Mouse (Mus musculus) limb, embryonic 12.5 days (tissue): ENCODE results near the gene Gm9376. TPM values are rescaled to one million over a fixed set of nuclear protein-coding genes. Genes with fewer than 3 reads are reported as not detected.

Experiments
- ATAC-seq: fragments of 200-750 bp; cut with Nextera tagmentation; 2 replicates; pipeline ENCODE4 v1.8.0; 2017; ENCODE audit warnings: low read depth, moderate TSS enrichment; ENCODE audit not compliant: insufficient number of reproducible peaks, insufficient read depth, low FRiP score, low TSS enrichment
- H3K27ac ChIP-seq: fragments of 300-500 bp; sonication (generic); 2 replicates; pipeline ENCODE4 v1.5.1; 2016; ENCODE audit warnings: mild to moderate bottlenecking, moderate library complexity
- H3K27me3 ChIP-seq: fragments of 300-500 bp; sonication (generic); 2 replicates; pipeline ENCODE4 v1.6.1; 2016; ENCODE audit warnings: mild to moderate bottlenecking, moderate library complexity
- H3K36me3 ChIP-seq: fragments of 300-500 bp; sonication (generic); 2 replicates; pipeline ENCODE4 v1.6.1; 2016; ENCODE audit warnings: mild to moderate bottlenecking, moderate library complexity
- H3K4me1 ChIP-seq: fragments of 300-500 bp; sonication (generic); replicated peaks from 2 replicates; pipeline ENCODE4 v1.6.1; 2016
- H3K4me2 ChIP-seq: fragments of 300-500 bp; sonication (generic); 2 replicates; pipeline ENCODE4 v1.6.1; 2016; ENCODE audit warnings: mild to moderate bottlenecking, moderate library complexity
- H3K4me3 ChIP-seq: fragments of 300-500 bp; sonication (generic); replicated peaks from 2 replicates; pipeline ENCODE4 v1.5.1; 2016; ENCODE audit warnings: mild to moderate bottlenecking
- H3K9ac ChIP-seq: fragments of 300-500 bp; sonication (generic); replicated peaks from 2 replicates; pipeline ENCODE4 v1.6.1; 2016; ENCODE audit warnings: mild to moderate bottlenecking, moderate library complexity
- H3K9me3 ChIP-seq: fragments of 300-500 bp; sonication (generic); 2 replicates; pipeline ENCODE4 v1.6.1; 2016; ENCODE audit warnings: mild to moderate bottlenecking, moderate library complexity
- WGBS: fragments of 180-500 bp; shearing (Covaris S2); methylation state at CpG from one replicate; pipeline ENCODE4 v1.1.7; 2016; 5-methylcytosine and 5-hydroxymethylcytosine counted together
- polyA plus RNA-seq: library from polyadenylated mRNA; unstranded; fragments of >200 nt; fragmentation: Nextera tagmentation; extraction: Ambion mirVana; gene quantifications from 2 replicates; pipeline ENCODE4 v1.2.1, GENCODE M21; 2016

Gene Gm9376
- polyA plus RNA-seq, 1 experiment from 2014 or later, result not detected

- Histone ChIP-seq H3K36me3 (no peaks in the 10 kb centered on the region), H3K4me3 (no peak overlapping the region), H3K9me3 (peaks cover 11% of the 10 kb centered on the region), H3K4me2 (no peak overlapping the region), H3K27ac (no peak overlapping the region), H3K27me3 (0 out of 2 replicates have a peak, but pooled peaks cover 17% of the 10 kb centered on the region), H3K9ac (no peak overlapping the region), H3K4me1 (peaks cover 17% of the 10 kb centered on the region; the same call in 1 of the 2 replicates)
- no peak for ATAC-seq
- 31% methylated on average over 14 of the region's 14 CpGs for WGBS
These were observed 16.2 kb downstream of the Gm9376 start for GRCm38 (mm10) chr14:118282917-118283316.

GRCm38 (mm10) chr14:118286096-118286495 is 19.3 kb downstream of the Gm9376 start:
- no peak for ATAC-seq
- no peaks in the 10 kb centered on the region for H3K9me3 ChIP-seq
- peaks cover 25% of the 10 kb centered on the region for H3K4me1 ChIP-seq
- H3K4me3 ChIP-seq, result no peak overlapping the region
- no peak overlapping the region for H3K4me2 ChIP-seq
- no peak overlapping the region for H3K9ac ChIP-seq
- WGBS, result 80% methylated on average over 2 of the region's 2 CpGs
- H3K27me3 ChIP-seq, result peaks cover 25% of the 10 kb centered on the region; the same call in 1 of the 2 replicates
- no peaks in the 10 kb centered on the region for H3K36me3 ChIP-seq
- no peak overlapping the region for H3K27ac ChIP-seq

- H3K9ac ChIP-seq, result no peak overlapping the region
- no peaks in the 10 kb centered on the region for H3K9me3 ChIP-seq
- no peaks in the 10 kb centered on the region for H3K36me3 ChIP-seq
- no peak overlapping the region for H3K4me3 ChIP-seq
- no peak overlapping the region for H3K27ac ChIP-seq
- WGBS, result 86% methylated on average over 8 of the region's 8 CpGs
- no peak overlapping the region for H3K4me2 ChIP-seq
- ATAC-seq, result no peak
- peaks cover 18% of the 10 kb centered on the region for H3K4me1 ChIP-seq
- H3K27me3 ChIP-seq, result peaks cover 20% of the 10 kb centered on the region; the same call in 1 of the 2 replicates
These were observed 22.4 kb downstream of the Gm9376 start for GRCm38 (mm10) chr14:118289133-118289532.

- H3K36me3 ChIP-seq, result no peaks in the 10 kb centered on the region
- no peak for ATAC-seq
- H3K4me1 ChIP-seq, result peaks cover 18% of the 10 kb centered on the region
- no peak overlapping the region for H3K4me3 ChIP-seq
- no peak overlapping the region for H3K9ac ChIP-seq
- WGBS, result 92% methylated on average over 6 of the region's 6 CpGs
- peaks cover 17% of the 10 kb centered on the region; the same call in 1 of the 2 replicates for H3K27me3 ChIP-seq
- no peaks in the 10 kb centered on the region for H3K9me3 ChIP-seq
- no peak overlapping the region for H3K27ac ChIP-seq
- no peak overlapping the region for H3K4me2 ChIP-seq
These were observed 23.2 kb downstream of the Gm9376 start for GRCm38 (mm10) chr14:118290009-118290408.

- H3K9me3 ChIP-seq, result no peaks in the 10 kb centered on the region
- no peak overlapping the region for H3K27ac ChIP-seq
- H3K4me1 ChIP-seq, result peaks cover 8% of the 10 kb centered on the region
- H3K4me2 ChIP-seq, result no peak overlapping the region
- no peaks in the 10 kb centered on the region for H3K36me3 ChIP-seq
- H3K4me3 ChIP-seq, result no peak overlapping the region
- ATAC-seq, result no peak
- H3K27me3 ChIP-seq, result peaks cover 15% of the 10 kb centered on the region; the same call in 1 of the 2 replicates
- no peak overlapping the region for H3K9ac ChIP-seq
- WGBS, result 86% methylated on average over 14 of the region's 14 CpGs
These were observed 35.8 kb downstream of the Gm9376 start for GRCm38 (mm10) chr14:118302606-118303005.

GRCm38 (mm10) chr14:118304560-118304959 is 37.8 kb downstream of the Gm9376 start:
- H3K9ac ChIP-seq, result no peak overlapping the region
- no peaks in the 10 kb centered on the region for H3K36me3 ChIP-seq
- WGBS, result 85% methylated on average over 9 of the region's 9 CpGs
- H3K4me2 ChIP-seq, result no peak overlapping the region
- H3K4me1 ChIP-seq, result peaks cover 8% of the 10 kb centered on the region
- peaks cover 7% of the 10 kb centered on the region for H3K27me3 ChIP-seq
- no peak overlapping the region for H3K27ac ChIP-seq
- no peak for ATAC-seq
- H3K4me3 ChIP-seq, result no peak overlapping the region
- H3K9me3 ChIP-seq, result no peaks in the 10 kb centered on the region

- H3K4me2 ChIP-seq, result no peak overlapping the region
- WGBS, result 64% methylated on average over 9 of the region's 9 CpGs
- peaks cover 8% of the 10 kb centered on the region for H3K4me1 ChIP-seq
- no peaks in the 10 kb centered on the region for H3K9me3 ChIP-seq
- H3K9ac ChIP-seq, result no peak overlapping the region
- no peak overlapping the region for H3K4me3 ChIP-seq
- no peak overlapping the region for H3K27ac ChIP-seq
- H3K36me3 ChIP-seq, result no peaks in the 10 kb centered on the region
- no peaks in the 10 kb centered on the region; the same call in 1 of the 2 replicates for H3K27me3 ChIP-seq
- no peak for ATAC-seq
These were observed 39.2 kb downstream of the Gm9376 start for GRCm38 (mm10) chr14:118305951-118306350.

- Histone ChIP-seq H3K27ac (no peak overlapping the region), H3K4me1 (peaks cover 8% of the 10 kb centered on the region), H3K9ac (no peak overlapping the region), H3K27me3 (no peaks in the 10 kb centered on the region; the same call in 1 of the 2 replicates), H3K4me2 (no peak overlapping the region), H3K36me3 (no peaks in the 10 kb centered on the region), H3K9me3 (no peaks in the 10 kb centered on the region), H3K4me3 (no peak overlapping the region)
- 76% methylated on average over 8 of the region's 8 CpGs for WGBS
- no peak for ATAC-seq
These were observed 40.3 kb downstream of the Gm9376 start for GRCm38 (mm10) chr14:118307060-118307459.

GRCm38 (mm10) chr14:118311703-118312102 is 44.9 kb downstream of the Gm9376 start:
- no peak overlapping the region for H3K9ac ChIP-seq
- no peaks in the 10 kb centered on the region for H3K36me3 ChIP-seq
- no peaks in the 10 kb centered on the region for H3K4me1 ChIP-seq
- no peaks in the 10 kb centered on the region for H3K9me3 ChIP-seq
- 91% methylated on average over 8 of the region's 8 CpGs for WGBS
- no peaks in the 10 kb centered on the region; the same call in 1 of the 2 replicates for H3K27me3 ChIP-seq
- H3K27ac ChIP-seq, result no peak overlapping the region
- H3K4me2 ChIP-seq, result no peak overlapping the region
- H3K4me3 ChIP-seq, result no peak overlapping the region
- no peak for ATAC-seq

- Histone ChIP-seq H3K27ac (no peak overlapping the region), H3K9me3 (no peaks in the 10 kb centered on the region), H3K9ac (no peak overlapping the region), H3K4me3 (no peak overlapping the region), H3K4me2 (no peak overlapping the region), H3K36me3 (no peaks in the 10 kb centered on the region), H3K4me1 (no peaks in the 10 kb centered on the region), H3K27me3 (peaks cover 5% of the 10 kb centered on the region; the same call in 1 of the 2 replicates)
- no peak for ATAC-seq
- WGBS, result 87% methylated on average over 10 of the region's 10 CpGs
These were observed 45.9 kb downstream of the Gm9376 start for GRCm38 (mm10) chr14:118312664-118313063.

GRCm38 (mm10) chr14:118313931-118314330 is 47.2 kb downstream of the Gm9376 start:
- Histone ChIP-seq H3K4me1 (no peaks in the 10 kb centered on the region), H3K27ac (no peak overlapping the region), H3K36me3 (no peaks in the 10 kb centered on the region), H3K9me3 (no peaks in the 10 kb centered on the region), H3K4me3 (no peak overlapping the region), H3K27me3 (peaks cover 16% of the 10 kb centered on the region), H3K4me2 (no peak overlapping the region), H3K9ac (no peak overlapping the region)
- 89% methylated on average over 3 of the region's 3 CpGs for WGBS
- ATAC-seq, result no peak

GRCm38 (mm10) chr14:118317260-118317659 is 50.5 kb downstream of the Gm9376 start:
- Histone ChIP-seq H3K4me2 (no peak overlapping the region), H3K27me3 (peaks cover 42% of the 10 kb centered on the region), H3K4me1 (0 out of 2 replicates have a peak, but pooled peaks cover 3% of the 10 kb centered on the region), H3K4me3 (no peak overlapping the region), H3K9me3 (no peaks in the 10 kb centered on the region), H3K36me3 (no peaks in the 10 kb centered on the region), H3K9ac (no peak overlapping the region), H3K27ac (no peak overlapping the region)
- 75% methylated on average over 9 of the region's 9 CpGs for WGBS
- ATAC-seq, result no peak
